Mouse (Mus musculus): ENCODE results near the gene Gm49392.
"Not testable (repeated sequence)": the region's sequence is repeated elsewhere in the genome, so short reads cannot be mapped to it uniquely, and the experiment has no call there.

The Gm49392 gene

DNA sequence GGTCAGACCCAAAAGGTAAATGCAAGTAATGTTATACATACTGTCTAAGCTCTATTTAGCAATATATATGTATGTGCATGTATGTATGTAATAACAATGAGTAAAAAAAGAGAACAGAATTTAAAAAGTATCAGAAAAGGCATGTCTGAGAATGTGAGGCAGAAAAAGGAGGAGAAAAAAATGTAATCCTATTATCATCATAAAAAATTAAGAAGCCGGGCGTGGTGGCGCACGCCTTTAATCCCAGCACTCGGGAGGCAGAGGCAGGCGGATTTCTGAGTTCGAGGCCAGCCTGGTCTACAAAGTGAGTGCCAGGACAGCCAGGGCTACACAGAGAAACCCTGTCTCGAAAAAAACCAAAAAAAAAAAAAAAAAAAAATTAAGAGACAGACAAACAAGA lies at the start of gene Gm49392:
Gene Gm49392, minus strand, starts transcription at position 101 of the 400 bp plus-strand sequence.
- not testable (repeated sequence) for DNase-seq (ENCODE audit: low spot score in 2 of 2)

GRCm38 (mm10) chr13:60941884-60942283 lies 45.2 kb upstream of the Gm49392 start, which contains the start of gene Tpbpa:
Gene Tpbpa, minus strand, starts transcription at chr13:60941984.
- DNase-seq (ENCODE audit: low spot score in 2 of 2) = not testable (repeated sequence)

DNA sequence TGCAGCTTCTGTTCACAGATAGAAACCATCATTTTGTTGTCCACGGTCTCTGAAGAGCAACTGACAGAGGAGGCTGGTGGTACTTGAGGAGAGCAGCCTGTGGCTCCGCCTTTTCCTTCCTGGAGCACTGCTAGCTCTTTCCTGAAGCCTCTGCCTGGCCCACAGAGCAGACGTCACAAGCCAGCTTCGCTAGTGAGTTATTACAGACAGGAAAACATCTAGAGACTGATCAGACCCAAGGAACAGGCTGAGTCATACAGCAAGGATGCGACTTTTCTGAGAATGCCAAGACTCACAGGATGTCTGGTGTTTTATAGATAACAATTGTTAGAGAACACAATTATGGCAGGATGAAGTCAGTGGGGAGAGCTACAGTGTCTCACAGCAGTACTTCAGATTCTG lies 39.8 kb upstream of the Gm49392 start, which contains the start of the genes Gm49391 and Ctla2a:
Gene Gm49391, minus strand, starts transcription at position 72 of the 402 bp plus-strand sequence.
Gene Ctla2a, minus strand, starts transcription at position 126 of the 402 bp plus-strand sequence.
- DNase-seq (ENCODE audit: low spot score in 2 of 2) = no peak

- not testable (repeated sequence) for DNase-seq (ENCODE audit: low spot score in 2 of 2)
These were observed 38.8 kb upstream of the Gm49392 start, which contains the start of gene Gm49393 for GRCm38 (mm10) chr13:60935490-60935889. Gene Gm49393, minus strand, starts transcription at chr13:60935590.

DNA sequence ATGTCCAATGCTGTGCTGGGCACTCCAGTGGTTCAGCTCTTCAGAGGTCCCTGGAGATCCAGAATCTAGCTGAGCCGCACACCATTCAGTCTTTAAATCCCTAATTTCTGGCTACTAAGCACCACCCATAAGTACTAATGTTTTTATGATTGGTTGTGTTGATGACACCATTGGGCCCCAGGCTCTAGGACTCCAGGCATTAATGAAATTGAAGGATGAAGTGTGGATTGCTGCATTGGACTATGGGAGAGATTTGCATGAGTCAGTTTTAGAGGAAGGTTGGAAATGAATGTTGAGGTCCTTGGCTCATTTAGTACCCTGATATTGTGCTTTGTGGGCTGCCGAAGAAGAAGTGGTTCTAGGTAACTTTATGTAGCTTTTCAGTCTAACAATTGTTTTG lies 8.1 kb upstream of the Gm49392 start, which contains the start of gene Tpbpb:
Gene Tpbpb, minus strand, starts transcription at position 101 of the 400 bp plus-strand sequence.
- DNase-seq (ENCODE audit: low spot score in 2 of 2) = not testable (repeated sequence)

DNA sequence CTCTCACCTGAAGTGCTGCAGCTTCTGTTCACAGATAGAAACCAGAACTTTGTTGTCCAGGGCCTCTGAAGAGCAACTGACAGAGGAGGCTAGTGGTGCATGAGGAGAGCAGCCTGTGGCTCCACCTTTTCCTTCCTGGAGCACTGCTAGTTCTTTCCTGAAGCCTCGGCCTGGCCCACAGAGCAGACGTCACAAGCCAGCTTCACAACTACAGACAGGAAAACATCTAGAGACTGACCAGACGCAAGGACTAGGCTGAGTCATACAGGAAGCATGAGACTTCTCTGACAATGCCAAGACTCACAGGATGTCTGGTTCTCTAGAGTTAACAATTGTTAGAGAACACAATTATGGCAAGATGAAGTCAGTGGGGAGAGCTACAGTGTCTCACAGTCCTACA lies 634 bp upstream of the Gm49392 start, which contains the start of gene Ctla2b:
Gene Ctla2b, minus strand, starts transcription at position 120 of the 400 bp plus-strand sequence.
- DNase-seq (ENCODE audit: low spot score in 2 of 2) = peak; percentile 3 to 14

GRCm38 (mm10) chr13:60895406-60896160 lies 1.1 kb downstream of the Gm49392 start:
- DNase-seq (ENCODE audit: low spot score in 2 of 2) = no peak

- no peak for DNase-seq (ENCODE audit: low spot score in 2 of 2)
These were observed 4.4 kb downstream of the Gm49392 start for GRCm38 (mm10) chr13:60892301-60892700.

DNA sequence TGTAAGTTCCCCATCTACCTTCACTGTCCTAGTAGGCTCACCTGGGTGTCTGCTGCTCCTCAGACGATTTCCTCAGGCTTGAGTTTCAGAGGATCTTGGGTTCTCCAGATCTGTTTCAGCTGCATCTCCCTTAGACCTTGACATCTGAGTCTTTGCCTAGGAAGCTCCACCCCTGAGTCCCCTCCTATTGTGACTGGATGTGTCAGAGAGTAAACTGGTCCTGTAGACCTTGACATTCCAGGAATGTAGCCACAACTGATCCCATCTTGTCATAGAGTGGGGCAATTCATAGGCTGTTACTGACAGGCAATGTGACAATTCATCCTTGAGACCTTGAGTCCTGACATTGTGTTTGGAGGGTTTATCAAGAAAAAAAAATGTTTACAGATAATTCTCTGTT lies 32.4 kb downstream of the Gm49392 start, which contains the start of gene 4930486L24Rik:
Gene 4930486L24Rik, minus strand, starts transcription at position 195 of the 400 bp plus-strand sequence.
- DNase-seq (ENCODE audit: low spot score in 2 of 2) = no peak

GRCm38 (mm10) chr13:60848241-60849120 lies 48.2 kb downstream of the Gm49392 start:
- no peak for DNase-seq (ENCODE audit: low spot score in 2 of 2)

- no peak for DNase-seq (ENCODE audit: low spot score in 2 of 2)
These were observed 53.5 kb downstream of the Gm49392 start for GRCm38 (mm10) chr13:60843153-60843552.

- DNase-seq (ENCODE audit: low spot score in 2 of 2) = no peak
These were observed 54.0 kb downstream of the Gm49392 start for GRCm38 (mm10) chr13:60842703-60843102.

DNA sequence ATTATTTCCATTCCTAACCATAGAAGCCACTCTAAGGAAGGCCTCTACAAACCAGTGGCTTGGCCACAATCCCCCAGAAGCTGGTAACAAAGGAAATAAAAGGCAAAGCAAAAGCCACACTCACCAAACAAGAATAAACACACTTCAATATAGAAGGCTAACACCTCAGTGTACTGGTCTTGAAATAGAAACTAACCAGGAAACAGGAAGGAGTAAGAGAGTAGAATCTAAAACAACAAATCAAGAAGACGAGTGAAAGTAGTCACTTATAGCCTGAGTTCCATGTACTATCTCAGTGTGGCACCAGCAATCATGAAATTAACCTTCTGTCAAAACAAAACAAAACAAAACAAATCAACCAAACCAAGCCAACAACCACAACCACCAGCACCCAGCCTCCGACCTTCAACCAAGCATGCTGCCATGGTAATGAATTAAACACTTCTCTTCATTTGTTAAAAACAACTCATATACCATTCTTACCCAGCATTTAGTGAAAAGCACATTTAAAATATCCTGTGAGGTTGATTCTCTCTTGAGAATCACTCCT lies 57.3 kb downstream of the Gm49392 start:
- DNase-seq (ENCODE audit: low spot score in 2 of 2) = no peak

GRCm38 (mm10) chr13:60826052-60826451 lies 70.6 kb downstream of the Gm49392 start:
- DNase-seq (ENCODE audit: low spot score in 2 of 2) = no peak

- no peak for DNase-seq (ENCODE audit: low spot score in 2 of 2)
These were observed 76.1 kb downstream of the Gm49392 start for GRCm38 (mm10) chr13:60820486-60821175.

GRCm38 (mm10) chr13:60819469-60819868 lies 77.2 kb downstream of the Gm49392 start:
- DNase-seq (ENCODE audit: low spot score in 2 of 2) = peak in 1 of 2 experiments; percentile 13

DNA sequence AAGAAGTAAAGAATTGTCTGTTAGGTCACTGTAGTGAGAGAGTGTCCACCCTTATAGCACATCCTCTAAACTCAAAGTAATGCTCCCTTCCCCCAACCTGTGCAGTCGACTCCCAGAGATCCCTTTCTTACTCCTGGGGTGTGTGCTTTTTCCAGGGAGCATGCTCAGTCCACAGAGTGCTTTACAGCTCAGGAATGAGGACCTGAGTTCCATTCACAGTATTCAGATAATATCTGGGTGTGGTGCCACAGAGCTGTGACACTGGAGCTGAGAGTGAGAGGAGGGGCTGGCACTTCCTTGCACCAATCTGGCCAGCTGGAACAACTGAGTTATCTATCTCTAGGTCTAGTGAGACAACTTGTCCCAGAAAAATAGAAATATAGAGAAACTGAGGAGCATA lies 83.0 kb downstream of the Gm49392 start:
- no peak for DNase-seq (ENCODE audit: low spot score in 2 of 2)

DNA sequence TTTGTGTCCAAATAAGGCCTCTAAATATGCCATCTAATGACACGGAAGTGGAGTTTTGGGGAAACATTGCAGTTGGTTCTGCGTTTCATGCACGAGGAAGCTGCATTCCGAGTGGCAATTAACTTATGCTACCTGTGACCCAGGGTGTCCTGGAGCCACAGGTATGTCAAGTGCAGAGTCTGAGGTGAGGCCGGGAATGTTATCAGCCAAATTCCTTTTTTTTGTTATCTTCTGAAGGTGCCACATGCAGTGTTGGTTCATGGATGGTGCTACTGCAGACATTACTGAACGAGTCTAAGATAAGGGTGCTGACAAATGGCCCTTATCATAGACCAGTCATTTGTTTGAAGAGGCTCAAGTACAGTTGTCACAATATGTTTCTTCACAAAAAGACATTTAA lies 83.9 kb downstream of the Gm49392 start:
- no peak for DNase-seq (ENCODE audit: low spot score in 2 of 2)

GRCm38 (mm10) chr13:60809690-60810089 lies 87.0 kb downstream of the Gm49392 start:
- no peak for DNase-seq (ENCODE audit: low spot score in 2 of 2)

- DNase-seq (ENCODE audit: low spot score in 2 of 2) = no peak
These were observed 93.9 kb downstream of the Gm49392 start, which contains the start of gene Ctsll3 for GRCm38 (mm10) chr13:60802749-60803148. Gene Ctsll3, minus strand, starts transcription at chr13:60802849.
